ENCODE assay signal across 12 mouse cellular contexts in genomic region chr11:75155985-75156384, GRCm38 (mm10). TPM values are rescaled to one million over a fixed set of nuclear protein-coding genes. Genes with fewer than 3 reads are reported as not detected.
A peak's percentile ranks its signal among the peaks of the same experiment; 100 is the strongest.
DNase-seq lines count a peak whose midpoint lies in the region; ATAC-seq and TF ChIP-seq lines count a peak whose summit lies in the region.
"Had no signal": no experiment of that assay in that cellular context is flagged by ENCODE, and none has a peak within 500 bp of the region (broad histone marks: within the 10 kb centered on the region; RNA-seq: fewer than 3 reads in every experiment).

No protein-coding gene starts in this region.

- H3K27ac ChIP-seq in hindbrain, embryonic 15.5 days (replicated peaks), result peak overlapping the region; percentile 25; the same call in 1 of the 2 replicates
- H3K27ac ChIP-seq in hindbrain, embryonic 11.5 days (ENCODE audit: low read depth, low read length), result no peak overlapping the region
- peak overlapping the region; percentile 2; the same call in 1 of the 2 replicates for H3K27ac ChIP-seq in midbrain, embryonic 16.5 days (ENCODE audit: low read length)
- H3K27ac ChIP-seq in midbrain, embryonic 10.5 days (replicated peaks), result no peak overlapping the region
- 0 out of 2 replicates have a peak overlapping the region, but pooled peaks have one; percentile 25 for H3K27ac ChIP-seq in heart, postnatal 0 days (ENCODE audit: low read depth)
- H3K27ac ChIP-seq in stomach, embryonic 16.5 days (ENCODE audit: low read length), result peak overlapping the region; percentile 81
- H3K27ac ChIP-seq: liver, embryonic 14.5 days had no signal

- H3K4me3 ChIP-seq in hindbrain, embryonic 15.5 days, result no peak overlapping the region
- no peak overlapping the region for H3K4me3 ChIP-seq in hindbrain, embryonic 11.5 days (ENCODE audit: low read depth, low read length)
- H3K4me3 ChIP-seq in midbrain, embryonic 16.5 days (ENCODE audit: low read depth, low read length), result no peak overlapping the region
- H3K4me3 ChIP-seq in midbrain, embryonic 10.5 days, result no peak overlapping the region
- no peak overlapping the region for H3K4me3 ChIP-seq in heart, postnatal 0 days (ENCODE audit: low read depth, low read length)
- no peak overlapping the region for H3K4me3 ChIP-seq in stomach, embryonic 16.5 days (replicated peaks; ENCODE audit: low read length)

- TF ChIP-seq EP300 in heart, postnatal 0 days (IDR thresholded peaks at IDR 0.05; ENCODE audit: low read depth), result no peak

- 82% methylated on average over 6 of the region's 6 CpGs for WGBS in hindbrain, embryonic 15.5 days
- 75% methylated on average over 6 of the region's 6 CpGs for WGBS in hindbrain, embryonic 11.5 days
- WGBS in midbrain, embryonic 16.5 days, result 85% methylated on average over 6 of the region's 6 CpGs
- WGBS in midbrain, embryonic 10.5 days, result 84% methylated on average over 6 of the region's 6 CpGs
- 50% methylated on average over 6 of the region's 6 CpGs for WGBS in heart, postnatal 0 days
- 37% methylated on average over 6 of the region's 6 CpGs for WGBS in stomach, embryonic 16.5 days

- H3K36me3 ChIP-seq in hindbrain, embryonic 15.5 days, result 0 out of 2 replicates have a peak, but pooled peaks cover 3% of the 10 kb centered on the region
- no peaks in the 10 kb centered on the region for H3K36me3 ChIP-seq in hindbrain, embryonic 11.5 days (ENCODE audit: control insufficient read depth, insufficient read depth, low read length)
- H3K36me3 ChIP-seq in midbrain, embryonic 16.5 days (ENCODE audit: control insufficient read depth, insufficient read depth, low read length), result peaks cover 4% of the 10 kb centered on the region; the same call in 1 of the 2 replicates
- peaks cover 62% of the 10 kb centered on the region for H3K36me3 ChIP-seq in midbrain, embryonic 10.5 days
- H3K36me3 ChIP-seq in heart, postnatal 0 days (replicated peaks; ENCODE audit: control insufficient read depth, insufficient read depth, low read length), result peaks cover 26% of the 10 kb centered on the region
- H3K36me3 ChIP-seq in stomach, embryonic 16.5 days (ENCODE audit: control insufficient read depth, insufficient read depth, low read length), result no peaks in the 10 kb centered on the region

- DNase-seq in hindbrain, embryonic 11.5 days (ENCODE audit: low spot score), result no peak
- no peak for DNase-seq in midbrain, embryonic 10.5 days (ENCODE audit: low spot score)
- DNase-seq in heart, postnatal 0 days (ENCODE audit: low spot score), result no peak
- DNase-seq in embryo, embryonic 11 days, result no peak
- DNase-seq in liver, result no peak
- DNase-seq: cerebellum, adult 11-12 months; midbrain, embryonic 14.5 days had no signal

- H3K9me3 ChIP-seq in hindbrain, embryonic 15.5 days, result no peaks in the 10 kb centered on the region
- H3K9me3 ChIP-seq in hindbrain, embryonic 11.5 days (ENCODE audit: control insufficient read depth, low read length), result no peaks in the 10 kb centered on the region
- H3K9me3 ChIP-seq in midbrain, embryonic 16.5 days (replicated peaks; ENCODE audit: control insufficient read depth, low read length, poor library complexity, severe bottlenecking), result no peaks in the 10 kb centered on the region
- H3K9me3 ChIP-seq in midbrain, embryonic 10.5 days (replicated peaks), result no peaks in the 10 kb centered on the region
- H3K9me3 ChIP-seq in heart, postnatal 0 days (replicated peaks; ENCODE audit: control insufficient read depth, low read length), result no peaks in the 10 kb centered on the region
- no peaks in the 10 kb centered on the region for H3K9me3 ChIP-seq in stomach, embryonic 16.5 days (replicated peaks; ENCODE audit: control insufficient read depth, low read length)
- H3K9me3 ChIP-seq: G1E had no signal

- no peaks in the 10 kb centered on the region for H3K4me1 ChIP-seq in hindbrain, embryonic 15.5 days (replicated peaks)
- H3K4me1 ChIP-seq in hindbrain, embryonic 11.5 days (replicated peaks; ENCODE audit: control insufficient read depth, insufficient read depth, low read length), result no peaks in the 10 kb centered on the region
- H3K4me1 ChIP-seq in midbrain, embryonic 16.5 days (ENCODE audit: control insufficient read depth, insufficient read depth, low read length), result no peaks in the 10 kb centered on the region
- peaks cover 14% of the 10 kb centered on the region for H3K4me1 ChIP-seq in midbrain, embryonic 10.5 days
- 0 out of 2 replicates have a peak, but pooled peaks cover 6% of the 10 kb centered on the region for H3K4me1 ChIP-seq in heart, postnatal 0 days (ENCODE audit: control insufficient read depth, insufficient read depth)
- peaks cover 41% of the 10 kb centered on the region for H3K4me1 ChIP-seq in stomach, embryonic 16.5 days (ENCODE audit: control insufficient read depth, insufficient read depth, low read length)

- ATAC-seq in hindbrain, embryonic 15.5 days (ENCODE audit: low FRiP score, low read depth), result no peak
- no peak for ATAC-seq in hindbrain, embryonic 11.5 days (ENCODE audit: low FRiP score)
- ATAC-seq in midbrain, embryonic 16.5 days, result no peak
- no peak for ATAC-seq in heart, postnatal 0 days (ENCODE audit: insufficient read depth, low read depth)
- ATAC-seq in stomach, embryonic 16.5 days (ENCODE audit: insufficient read depth, low FRiP score), result no peak

- H3K9ac ChIP-seq in hindbrain, embryonic 15.5 days, result 0 out of 2 replicates have a peak overlapping the region, but pooled peaks have one; percentile 13
- H3K9ac ChIP-seq in hindbrain, embryonic 11.5 days (ENCODE audit: low read depth, low read length), result no peak overlapping the region
- no peak overlapping the region for H3K9ac ChIP-seq in midbrain, embryonic 16.5 days (ENCODE audit: low read depth, low read length)
- no peak overlapping the region for H3K9ac ChIP-seq in heart, postnatal 0 days (replicated peaks; ENCODE audit: low read depth, low read length)
- H3K9ac ChIP-seq in stomach, embryonic 16.5 days (ENCODE audit: low read length), result 0 out of 2 replicates have a peak overlapping the region, but pooled peaks have one; percentile 37
- H3K9ac ChIP-seq: liver, embryonic 14.5 days had no signal

- TF ChIP-seq CTCF in heart, postnatal 0 days (IDR thresholded peaks at IDR 0.05; ENCODE audit: low read depth), result no peak

- H3K4me2 ChIP-seq in hindbrain, embryonic 15.5 days, result no peak overlapping the region
- no peak overlapping the region for H3K4me2 ChIP-seq in hindbrain, embryonic 11.5 days (replicated peaks; ENCODE audit: low read depth, low read length)
- H3K4me2 ChIP-seq in midbrain, embryonic 16.5 days (ENCODE audit: low read length), result no peak overlapping the region
- H3K4me2 ChIP-seq in heart, postnatal 0 days (ENCODE audit: low read depth, low read length), result no peak overlapping the region
- no peak overlapping the region for H3K4me2 ChIP-seq in stomach, embryonic 16.5 days (ENCODE audit: low read depth, low read length)

- no peaks in the 10 kb centered on the region for H3K27me3 ChIP-seq in hindbrain, embryonic 15.5 days
- H3K27me3 ChIP-seq in hindbrain, embryonic 11.5 days (ENCODE audit: control insufficient read depth, insufficient read depth, low read length), result no peaks in the 10 kb centered on the region
- no peaks in the 10 kb centered on the region for H3K27me3 ChIP-seq in midbrain, embryonic 16.5 days (ENCODE audit: control insufficient read depth, insufficient read depth, low read depth, low read length)
- no peaks in the 10 kb centered on the region for H3K27me3 ChIP-seq in midbrain, embryonic 10.5 days (ENCODE audit: low read depth, poor library complexity, severe bottlenecking)
- no peaks in the 10 kb centered on the region for H3K27me3 ChIP-seq in heart, postnatal 0 days (ENCODE audit: control insufficient read depth, insufficient read depth, low read length)
- no peaks in the 10 kb centered on the region for H3K27me3 ChIP-seq in stomach, embryonic 16.5 days (ENCODE audit: control insufficient read depth, insufficient read depth, low read length)

RNA-seq across cellular contexts. Expression of gene Hic1, which starts 13.3 kb away (rescaled TPM):
- 4.2 and 4.8 TPM in 2 replicates for polyA plus RNA-seq in hindbrain, embryonic 15.5 days (2015; fragmentation: Nextera tagmentation; extraction: Ambion mirVana)
- polyA plus RNA-seq in hindbrain, embryonic 11.5 days (2014; fragmentation: Nextera tagmentation; extraction: Ambion mirVana), result 0.90 and 1.5 TPM in 2 replicates
- polyA plus RNA-seq in midbrain, embryonic 16.5 days (2015; fragmentation: Nextera tagmentation; extraction: Ambion mirVana), result 1.3 and 1.8 TPM in 2 replicates
- polyA plus RNA-seq in midbrain, embryonic 10.5 days (2016; fragmentation: Nextera tagmentation; extraction: Ambion mirVana), result 0.32 and 0.57 TPM in 2 replicates
- total RNA-seq in heart, postnatal 0 days (2014; rRNA removed; ENCODE audit: low replicate concordance), result 17.8 and 19.5 TPM in 2 replicates
- polyA plus RNA-seq in heart, postnatal 0 days (2015; fragmentation: Nextera tagmentation; extraction: Ambion mirVana), result 4.8 and 6.1 TPM in 2 replicates
- polyA plus RNA-seq in stomach, embryonic 16.5 days (2015; fragmentation: Nextera tagmentation; extraction: Ambion mirVana), result 5.1 and 5.9 TPM in 2 replicates

RNA-seq across cellular contexts. Expression of gene Ovca2, which starts 22.6 kb away (rescaled TPM):
- polyA plus RNA-seq in hindbrain, embryonic 15.5 days (2015; fragmentation: Nextera tagmentation; extraction: Ambion mirVana), result 14.3 and 14.8 TPM in 2 replicates
- polyA plus RNA-seq in hindbrain, embryonic 11.5 days (2014; fragmentation: Nextera tagmentation; extraction: Ambion mirVana), result 28.0 and 31.0 TPM in 2 replicates
- polyA plus RNA-seq in midbrain, embryonic 16.5 days (2015; fragmentation: Nextera tagmentation; extraction: Ambion mirVana), result 13.3 and 14.5 TPM in 2 replicates
- 33.5 and 37.6 TPM in 2 replicates for polyA plus RNA-seq in midbrain, embryonic 10.5 days (2016; fragmentation: Nextera tagmentation; extraction: Ambion mirVana)
- 8.9 and 35.2 TPM in 2 replicates for total RNA-seq in heart, postnatal 0 days (2014; rRNA removed; ENCODE audit: low replicate concordance)
- 12.9 and 13.4 TPM in 2 replicates for polyA plus RNA-seq in heart, postnatal 0 days (2015; fragmentation: Nextera tagmentation; extraction: Ambion mirVana)
- polyA plus RNA-seq in stomach, embryonic 16.5 days (2015; fragmentation: Nextera tagmentation; extraction: Ambion mirVana), result 19.4 and 23.2 TPM in 2 replicates

RNA-seq across cellular contexts. Expression of gene Dph1, which starts 35.1 kb away (rescaled TPM):
- 14.0 and 15.9 TPM in 2 replicates for polyA plus RNA-seq in hindbrain, embryonic 15.5 days (2015; fragmentation: Nextera tagmentation; extraction: Ambion mirVana)
- 14.1 and 18.8 TPM in 2 replicates for polyA plus RNA-seq in hindbrain, embryonic 11.5 days (2014; fragmentation: Nextera tagmentation; extraction: Ambion mirVana)
- polyA plus RNA-seq in midbrain, embryonic 16.5 days (2015; fragmentation: Nextera tagmentation; extraction: Ambion mirVana), result 12.5 and 14.0 TPM in 2 replicates
- 25.4 and 27.3 TPM in 2 replicates for polyA plus RNA-seq in midbrain, embryonic 10.5 days (2016; fragmentation: Nextera tagmentation; extraction: Ambion mirVana)
- 34.4 and 72.1 TPM in 2 replicates for total RNA-seq in heart, postnatal 0 days (2014; rRNA removed; ENCODE audit: low replicate concordance)
- polyA plus RNA-seq in heart, postnatal 0 days (2015; fragmentation: Nextera tagmentation; extraction: Ambion mirVana), result 19.3 and 20.2 TPM in 2 replicates
- polyA plus RNA-seq in stomach, embryonic 16.5 days (2015; fragmentation: Nextera tagmentation; extraction: Ambion mirVana), result 20.6 and 20.7 TPM in 2 replicates

RNA-seq across cellular contexts. Expression of gene Rtn4rl1, which starts 37.6 kb away (rescaled TPM):
- 11.7 and 12.6 TPM in 2 replicates for polyA plus RNA-seq in hindbrain, embryonic 15.5 days (2015; fragmentation: Nextera tagmentation; extraction: Ambion mirVana)
- polyA plus RNA-seq in hindbrain, embryonic 11.5 days (2014; fragmentation: Nextera tagmentation; extraction: Ambion mirVana), result 2.4 and 2.8 TPM in 2 replicates
- 17.8 and 19.7 TPM in 2 replicates for polyA plus RNA-seq in midbrain, embryonic 16.5 days (2015; fragmentation: Nextera tagmentation; extraction: Ambion mirVana)
- 2.3 and 3.0 TPM in 2 replicates for polyA plus RNA-seq in midbrain, embryonic 10.5 days (2016; fragmentation: Nextera tagmentation; extraction: Ambion mirVana)
- 6.0 and 19.7 TPM in 2 replicates for total RNA-seq in heart, postnatal 0 days (2014; rRNA removed; ENCODE audit: low replicate concordance)
- polyA plus RNA-seq in heart, postnatal 0 days (2015; fragmentation: Nextera tagmentation; extraction: Ambion mirVana), result 12.2 and 12.8 TPM in 2 replicates
- polyA plus RNA-seq in stomach, embryonic 16.5 days (2015; fragmentation: Nextera tagmentation; extraction: Ambion mirVana), result 1.3 and 1.4 TPM in 2 replicates
- total RNA-seq: G1E had no signal
- polyA plus RNA-seq: G1E had no signal

Comparison
In these comparisons a context has a peak if more than half of its experiments do, and no peak if none do; other contexts are left out.
1. H3K27ac ChIP-seq: peak in hindbrain, embryonic 15.5 days (single experiment), midbrain, embryonic 16.5 days (single experiment), heart, postnatal 0 days (single experiment) and stomach, embryonic 16.5 days (single experiment); none in hindbrain, embryonic 11.5 days (single experiment) and midbrain, embryonic 10.5 days (single experiment).
2. H3K9ac ChIP-seq: peak in hindbrain, embryonic 15.5 days (single experiment) and stomach, embryonic 16.5 days (single experiment); none in hindbrain, embryonic 11.5 days (single experiment), midbrain, embryonic 16.5 days (single experiment) and heart, postnatal 0 days (single experiment).